Mouse (Mus musculus) layer of hippocampus, adult 9-11 months (tissue): Measurements from ENCODE around the gene Tgm2.

Experiments used
- DNase-seq: peaks from one replicate; pipeline ENCODE4 v3.0.0; 2022

The Tgm2 gene

DNA sequence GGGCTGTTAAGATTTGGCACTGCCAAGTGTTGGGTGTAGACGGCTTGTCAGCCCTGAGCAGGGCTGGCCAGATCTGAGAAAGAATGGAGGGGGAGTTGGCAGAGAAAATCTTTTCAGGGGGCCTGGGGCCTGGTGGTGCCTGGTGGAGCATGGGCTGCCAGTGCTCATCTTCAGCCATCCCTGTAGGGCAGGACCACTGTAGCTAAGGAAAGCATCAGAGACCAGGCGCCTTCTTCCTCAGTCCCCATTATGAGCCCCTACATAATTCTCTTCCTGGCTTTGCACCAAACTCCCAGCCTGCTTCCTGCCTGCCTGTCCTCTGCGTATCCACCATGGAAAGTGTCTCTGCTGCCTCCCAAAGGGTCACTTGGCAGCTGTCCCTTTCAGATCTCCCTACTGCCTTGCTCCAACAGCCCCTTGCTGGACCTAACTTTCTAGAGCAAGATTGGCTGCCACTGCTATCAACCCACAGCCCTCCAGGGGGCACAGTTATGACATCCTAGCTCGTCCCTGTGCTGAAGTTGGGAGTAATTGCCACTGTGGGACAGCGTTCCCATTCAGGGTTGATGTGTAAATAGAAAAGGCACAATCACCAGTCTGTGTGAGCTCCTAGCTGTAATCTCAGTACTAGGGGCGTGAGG, 39.2 kb downstream of the Tgm2 start:
- no peak for DNase-seq

DNA sequence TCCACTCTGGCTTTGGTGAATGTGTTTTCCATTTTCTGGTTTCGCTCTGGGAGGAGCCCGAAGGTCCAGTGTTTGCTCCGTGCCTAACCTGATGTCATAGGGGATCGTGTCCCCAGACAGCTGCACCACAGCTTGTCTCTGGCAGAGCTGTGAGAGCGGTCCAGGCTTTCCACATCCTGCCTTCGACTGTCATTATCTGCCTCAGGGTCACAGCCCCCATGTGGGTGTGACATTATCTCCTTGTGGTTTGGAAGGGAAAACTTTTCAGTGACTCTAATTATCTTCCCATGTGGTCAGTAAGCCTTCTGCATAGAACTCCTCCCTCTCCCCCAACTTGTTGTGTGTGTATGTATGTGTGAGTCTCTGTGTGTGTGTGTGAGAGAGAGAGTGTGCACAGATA, 40.6 kb downstream of the Tgm2 start:
- no peak for DNase-seq

DNA sequence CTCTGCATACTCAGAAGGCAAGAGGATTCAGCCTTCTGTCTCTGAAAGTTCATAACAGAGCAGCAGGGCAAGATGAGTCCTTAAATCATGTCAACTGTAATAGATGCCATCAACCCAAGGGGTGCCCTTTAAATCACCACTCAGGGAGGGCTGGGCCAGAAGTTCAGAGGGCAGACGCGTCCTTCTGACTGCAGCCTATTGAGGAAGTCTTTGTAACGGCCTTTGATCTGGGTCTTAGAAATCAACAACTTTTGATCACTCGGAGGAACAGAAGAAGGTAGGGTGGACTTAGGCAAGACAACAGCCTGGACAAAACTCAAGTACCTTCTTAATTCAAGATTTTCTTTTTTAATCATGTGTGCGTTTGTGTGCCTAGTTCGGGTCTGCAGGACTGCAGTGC, 41.3 kb downstream of the Tgm2 start:
- DNase-seq: no peak

DNA sequence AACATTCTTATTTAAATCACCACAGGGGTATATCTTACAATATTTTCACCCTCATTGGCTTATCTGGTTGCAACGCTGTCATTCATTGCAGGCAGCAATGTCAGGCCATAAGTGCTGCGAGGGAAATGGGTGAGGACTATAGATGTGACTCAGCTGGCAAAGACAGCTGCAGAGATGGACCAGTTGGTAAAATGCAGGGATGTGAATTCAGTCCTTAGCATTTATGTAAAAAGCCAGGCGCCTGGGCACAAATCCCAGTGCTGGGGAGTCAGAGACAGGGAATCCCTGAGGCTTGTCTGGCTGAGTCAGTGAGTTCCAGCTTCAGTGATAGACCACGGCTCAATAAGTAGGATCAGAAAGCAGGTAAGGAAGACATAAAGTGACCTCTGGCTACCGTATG, 44.5 kb downstream of the Tgm2 start:
- peak; percentile 27 for DNase-seq

DNA sequence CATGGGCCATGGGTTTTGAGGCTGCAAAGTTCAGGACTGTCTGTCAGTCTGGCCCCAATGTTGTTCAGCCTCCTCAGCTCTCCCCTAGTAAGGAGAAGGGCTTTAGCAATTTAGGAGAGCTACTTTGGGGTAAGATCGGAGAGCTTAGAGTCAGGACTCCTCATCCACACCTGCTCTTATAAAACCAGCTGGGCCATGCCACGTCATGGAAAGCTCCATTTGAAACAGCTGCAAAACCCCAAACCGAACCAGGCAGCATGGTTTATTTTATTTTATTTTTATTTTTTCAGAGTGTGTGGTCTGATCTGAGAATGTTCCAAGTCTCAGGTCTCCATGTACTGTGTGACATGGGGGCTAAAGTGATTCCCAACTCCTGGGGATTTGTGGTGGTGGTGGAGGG, 46.7 kb downstream of the Tgm2 start:
- DNase-seq: no peak

DNA sequence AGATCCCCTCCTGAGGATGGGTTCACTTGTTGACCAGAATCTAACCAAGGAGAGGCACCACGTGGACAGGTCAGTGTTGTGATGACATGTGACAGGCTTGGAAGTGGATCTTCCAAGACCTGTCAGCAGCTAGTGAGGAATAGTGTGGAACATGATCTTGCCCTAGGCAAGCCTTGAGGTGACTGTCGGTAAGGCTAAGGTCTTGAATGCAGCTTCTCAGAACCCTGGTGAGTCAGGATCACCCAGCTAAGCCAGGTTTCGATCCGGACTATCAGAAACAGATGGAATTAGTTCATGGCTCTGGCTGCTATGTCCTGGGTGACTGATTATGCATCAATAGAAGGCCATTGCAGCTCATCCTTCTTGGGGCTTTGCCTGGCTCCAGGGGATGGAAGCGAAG, 47.5 kb downstream of the Tgm2 start:
- DNase-seq: no peak

DNA sequence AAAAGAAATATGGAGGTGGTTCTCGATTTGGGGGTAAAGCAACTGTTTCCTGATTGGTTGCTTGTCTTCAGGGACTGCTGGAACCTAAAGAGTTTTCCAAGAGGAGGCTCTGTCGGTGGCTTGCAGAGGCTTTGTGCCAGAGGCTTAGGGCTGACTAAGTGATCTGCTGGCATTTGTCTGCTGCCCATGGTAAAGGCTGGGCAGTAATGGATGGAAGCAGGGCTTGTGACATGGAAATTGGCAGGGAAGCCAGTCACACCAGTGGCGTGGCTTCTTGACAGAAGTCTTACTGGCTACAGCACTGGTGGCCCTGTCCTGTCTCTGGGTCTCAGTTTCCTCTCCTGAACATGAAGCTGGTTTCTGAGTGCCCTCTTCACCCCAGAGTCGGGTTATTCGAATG, 49.2 kb downstream of the Tgm2 start:
- DNase-seq: no peak

DNA sequence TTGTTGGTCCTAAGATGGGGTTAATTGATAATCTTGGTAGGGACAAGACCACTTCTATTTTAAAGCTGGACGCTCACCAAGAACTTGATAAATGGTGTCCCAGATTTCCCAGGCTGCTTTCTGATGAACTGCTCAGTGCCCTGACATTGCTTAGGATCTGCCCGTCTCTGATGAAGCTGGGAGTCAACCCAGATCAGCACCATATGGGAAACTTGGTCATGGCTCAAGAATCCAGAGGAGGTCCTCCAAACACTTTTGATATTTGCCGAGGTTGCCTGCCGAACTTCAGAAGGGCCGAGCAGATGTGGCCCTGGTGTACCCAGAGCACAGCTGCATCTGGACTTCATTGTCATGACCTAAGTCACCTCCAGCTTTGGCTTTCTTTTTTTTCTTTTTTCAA, 51.4 kb downstream of the Tgm2 start:
- DNase-seq: no peak

DNA sequence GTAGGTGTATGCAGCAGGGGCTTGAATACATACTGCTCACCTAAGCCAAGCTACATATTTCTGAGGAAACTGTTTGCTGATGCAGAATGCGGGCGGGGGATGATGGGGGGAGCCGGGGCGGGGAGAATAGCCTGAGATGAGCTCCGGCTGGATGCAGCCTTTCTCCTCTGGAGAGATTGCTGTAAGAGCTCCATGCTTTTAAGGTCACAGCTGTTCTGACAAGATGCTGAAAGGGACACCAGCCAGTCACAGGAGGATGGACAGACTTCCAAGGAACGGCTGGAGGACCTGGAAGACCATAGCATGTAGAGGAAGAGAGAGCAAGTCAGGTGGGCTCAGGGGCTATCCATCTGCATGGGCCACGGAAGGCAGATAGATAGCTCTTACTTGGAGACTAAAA, 51.9 kb downstream of the Tgm2 start:
- no peak for DNase-seq

DNA sequence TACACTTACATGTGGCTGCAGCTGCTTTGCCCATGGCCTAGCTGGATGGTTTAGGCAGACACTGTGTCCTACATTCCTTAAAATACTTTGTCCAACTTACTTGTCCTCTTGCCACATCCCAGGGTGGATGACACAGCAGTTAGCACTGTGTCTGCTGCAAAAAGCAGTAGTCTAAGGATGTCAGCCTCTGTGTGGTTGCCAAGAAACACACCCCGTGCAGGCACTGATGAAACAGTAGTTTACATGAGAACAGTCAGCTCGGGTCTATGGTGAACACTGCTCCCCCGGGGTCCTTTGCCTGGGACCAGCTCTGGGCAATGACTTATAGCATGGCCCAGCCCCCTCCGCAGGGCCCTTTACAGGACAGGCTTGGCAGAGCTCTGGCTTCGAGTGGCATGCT, 52.9 kb downstream of the Tgm2 start:
- no peak for DNase-seq

DNA sequence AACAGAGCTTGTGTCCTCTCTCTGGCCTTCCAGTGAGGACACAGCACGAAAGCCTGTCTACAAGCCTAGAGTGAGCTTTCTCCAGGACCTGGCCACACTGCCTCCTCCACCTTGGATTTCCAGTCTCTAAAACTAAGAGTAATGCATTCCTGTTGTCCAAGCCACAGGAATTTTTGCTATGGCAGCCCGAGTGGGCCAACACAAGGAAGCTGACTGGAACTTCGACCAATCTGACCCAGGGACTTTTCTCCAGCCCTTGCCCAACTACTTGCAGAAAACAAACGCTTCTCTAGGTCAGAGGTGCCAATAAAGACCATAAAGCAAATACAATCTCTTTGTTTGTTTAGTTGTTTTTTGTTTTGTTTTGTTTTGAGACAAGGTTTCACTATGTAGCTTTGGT, 56.1 kb downstream of the Tgm2 start:
- no peak for DNase-seq

DNA sequence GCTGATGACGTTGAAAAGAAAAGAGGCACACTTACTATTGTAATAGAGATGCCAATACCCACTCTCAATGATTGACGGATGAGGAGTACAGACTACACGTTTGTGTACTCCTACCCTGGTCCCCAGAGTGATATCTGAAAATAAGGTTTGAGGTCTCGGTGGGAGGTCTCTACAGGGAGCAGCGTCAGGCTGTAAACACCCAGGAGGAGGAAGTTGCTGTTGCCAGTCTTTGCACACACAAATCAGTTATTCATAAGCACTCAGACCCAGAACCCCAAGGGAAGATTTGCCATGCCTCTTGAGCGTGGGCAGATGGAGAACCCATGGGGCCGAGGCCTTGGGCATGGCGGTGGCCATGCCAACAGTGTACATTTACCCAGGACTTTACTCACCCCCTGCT, 61.8 kb downstream of the Tgm2 start:
- no peak for DNase-seq

DNA sequence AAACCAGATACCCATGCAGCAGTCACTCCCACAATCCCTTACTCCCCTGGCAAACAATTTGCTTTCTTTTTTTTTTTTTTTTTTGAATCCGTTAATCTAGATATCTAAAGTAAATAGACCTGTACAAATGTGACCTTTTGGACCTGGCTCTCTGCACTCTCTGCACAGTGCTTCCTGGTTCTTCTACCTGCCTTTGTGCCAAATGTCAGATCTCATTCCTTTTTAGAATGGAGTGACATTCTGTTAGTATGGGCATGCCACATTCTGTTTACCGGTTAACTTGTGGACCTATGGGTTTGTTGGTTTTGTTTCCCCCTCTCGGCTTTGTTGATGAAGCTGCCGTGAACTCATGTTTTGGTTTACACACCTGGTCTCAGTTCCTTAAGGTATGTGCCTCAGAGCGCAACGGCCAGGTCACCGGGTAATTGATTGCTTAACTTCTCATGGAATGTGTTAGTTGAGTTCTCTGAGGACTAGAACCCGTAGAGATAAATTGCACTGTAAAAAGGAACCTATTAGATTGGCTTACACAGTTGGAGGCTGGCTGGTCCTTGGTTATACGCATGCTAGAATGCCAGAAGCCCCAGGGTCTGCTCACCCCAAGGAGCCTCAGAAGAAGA, 65.5 kb downstream of the Tgm2 start:
- no peak for DNase-seq

DNA sequence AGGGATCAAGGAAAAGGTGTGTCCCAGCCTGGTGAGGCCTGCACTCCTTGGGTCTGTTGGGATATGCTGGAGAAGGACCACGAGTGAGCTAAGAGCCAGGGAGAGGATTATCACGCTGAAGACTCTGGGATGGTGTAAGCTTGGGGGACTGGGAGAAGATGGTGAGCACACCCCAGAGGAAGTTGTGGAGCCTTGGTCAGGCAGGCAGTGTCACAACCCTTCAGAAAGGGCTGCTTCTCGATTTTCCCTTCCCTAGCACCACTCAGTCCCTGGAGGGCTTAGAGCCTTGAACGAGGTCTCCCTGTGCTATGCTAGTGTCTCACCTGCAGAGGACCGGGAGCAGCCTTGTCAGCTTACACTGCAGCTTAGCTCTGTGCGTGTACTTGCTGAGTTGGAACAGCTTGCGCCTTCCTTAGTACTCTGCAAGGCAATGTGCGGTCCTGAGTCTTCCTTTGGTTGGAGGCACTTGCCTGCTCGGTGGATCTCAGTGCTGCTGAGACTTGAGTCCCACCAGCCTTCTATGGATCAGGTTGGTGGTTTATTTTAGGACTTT, 66.3 kb downstream of the Tgm2 start:
- no peak for DNase-seq

DNA sequence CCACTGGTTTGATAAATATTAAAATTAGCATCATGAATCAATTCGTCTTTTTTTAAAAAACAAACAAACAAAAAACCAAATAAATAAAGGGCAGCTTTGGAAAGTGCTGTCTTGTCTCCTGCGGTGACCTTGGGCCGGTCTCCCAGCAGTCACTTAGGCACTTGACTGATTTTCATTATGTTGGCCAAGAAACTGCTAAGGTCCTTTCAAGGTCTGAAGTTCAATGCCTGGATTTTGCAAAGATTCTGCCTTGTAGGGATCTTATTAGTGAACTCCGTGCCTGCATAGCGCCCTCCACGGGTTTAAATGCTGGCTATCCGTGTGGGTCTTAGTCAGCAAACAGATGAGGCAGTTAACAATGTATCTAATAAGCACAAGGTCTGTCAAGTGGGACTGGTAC, 67.3 kb downstream of the Tgm2 start:
- DNase-seq: no peak

DNA sequence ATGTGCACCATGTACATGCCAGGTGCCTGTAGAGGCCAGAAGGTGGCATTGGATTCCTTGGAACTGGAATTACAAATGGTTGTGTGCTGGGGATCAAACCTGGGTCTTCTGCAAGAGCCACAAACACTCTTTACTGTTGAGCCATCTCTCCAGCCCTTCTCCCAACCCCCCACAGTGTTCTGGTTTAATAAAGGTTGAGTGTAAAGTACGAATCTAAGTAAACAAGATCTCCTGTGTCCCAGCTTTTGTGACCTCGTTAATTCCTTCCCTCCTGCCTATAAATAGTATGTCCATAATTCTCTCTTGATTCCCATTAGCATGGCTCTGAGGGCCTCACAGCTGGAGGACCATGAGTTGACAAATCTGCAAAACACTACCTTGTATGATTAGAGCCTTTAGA, 68.3 kb downstream of the Tgm2 start:
- DNase-seq: no peak

DNA sequence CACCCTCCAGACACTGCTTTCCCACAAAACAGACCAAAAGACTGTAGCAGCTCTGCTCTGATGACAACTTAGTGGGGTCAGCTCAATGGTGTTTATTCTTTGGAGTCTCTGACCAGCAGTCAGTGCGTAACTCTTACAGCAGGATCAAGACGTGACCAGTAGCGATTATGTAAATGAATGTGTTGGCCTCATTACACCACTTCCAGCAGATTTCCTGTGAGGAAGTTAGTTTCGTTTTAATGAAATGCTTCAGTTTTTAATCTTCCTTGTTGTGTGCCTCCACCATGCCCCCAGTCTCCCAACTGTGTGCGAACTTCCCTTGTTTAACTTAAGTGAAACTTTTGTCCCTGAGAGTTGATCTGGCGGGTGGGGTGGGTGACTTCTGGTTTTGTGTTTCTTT, 69.5 kb downstream of the Tgm2 start:
- DNase-seq: no peak

DNA sequence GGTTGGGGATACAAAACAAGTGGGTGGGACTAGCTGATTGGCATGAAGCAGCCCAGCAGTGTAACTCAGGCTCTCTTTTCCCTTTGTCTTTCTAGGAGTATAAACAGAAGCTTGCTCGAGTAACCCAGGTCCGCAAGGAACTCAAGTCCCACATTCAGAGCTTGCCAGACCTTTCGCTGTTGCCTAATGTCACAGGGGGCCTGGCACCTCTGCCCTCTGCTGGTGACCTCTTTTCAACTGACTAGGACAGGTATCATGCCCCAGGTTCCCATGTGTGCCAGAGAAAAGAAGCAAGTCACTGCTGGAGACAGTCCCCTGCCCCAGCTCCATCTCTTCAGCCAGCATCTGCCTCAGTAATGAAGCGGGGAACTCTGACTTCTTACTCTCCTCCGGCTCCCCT, 71.4 kb downstream of the Tgm2 start:
- DNase-seq: no peak

DNA sequence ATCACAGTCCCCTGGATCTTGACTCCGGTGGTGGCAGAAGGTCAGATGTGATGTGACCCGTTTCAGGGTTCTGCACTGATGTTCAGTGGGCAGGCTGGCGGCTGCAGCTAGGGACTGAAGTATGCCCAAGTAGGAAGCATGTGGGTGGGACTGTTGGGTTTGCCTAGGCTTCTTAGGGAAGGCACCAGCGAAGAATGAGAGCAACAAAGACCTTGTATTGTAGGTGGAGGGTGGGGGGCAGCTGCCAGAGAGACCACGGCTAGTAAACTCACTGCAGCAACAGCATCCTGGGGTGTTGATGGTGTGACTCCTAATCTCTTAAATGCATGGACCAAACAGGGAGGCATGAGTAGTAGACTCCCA, 74.6 kb downstream of the Tgm2 start:
- DNase-seq: no peak

DNA sequence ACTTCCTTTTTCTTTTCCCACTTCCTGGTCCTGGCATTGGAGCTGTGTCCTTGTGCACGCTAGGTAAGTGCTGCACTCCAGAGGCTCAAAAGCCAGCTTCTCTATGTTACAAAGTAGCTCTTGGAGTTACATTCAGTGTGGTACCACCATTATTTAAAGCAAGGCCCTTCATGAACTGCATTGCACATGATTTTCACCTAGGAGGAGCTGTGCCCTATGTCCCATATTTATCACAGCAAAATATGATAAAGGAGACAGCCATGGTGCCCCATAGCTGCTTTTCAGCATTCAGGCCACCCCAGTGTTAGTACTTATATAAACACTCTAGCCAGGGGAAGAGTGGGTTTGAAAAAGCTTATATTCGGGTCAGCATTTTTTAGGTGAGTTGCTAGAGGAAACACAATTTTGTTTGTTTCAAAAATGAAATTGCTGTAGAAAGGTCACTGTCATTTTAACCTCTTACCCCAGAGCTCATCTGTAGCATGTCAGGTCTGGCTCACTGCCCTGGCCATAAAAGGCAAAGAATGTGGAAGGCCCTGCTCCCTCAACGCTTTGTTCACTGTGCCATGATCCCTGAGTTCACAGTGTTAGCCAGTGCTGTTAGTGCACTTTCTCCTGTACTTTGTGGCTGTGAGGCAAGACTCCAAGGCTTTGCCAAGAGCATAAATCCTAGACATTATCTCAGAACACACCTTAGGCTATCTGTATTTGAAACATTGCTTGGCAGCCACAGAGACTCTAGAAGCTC, 75.2 kb downstream of the Tgm2 start:
- no peak for DNase-seq

DNA sequence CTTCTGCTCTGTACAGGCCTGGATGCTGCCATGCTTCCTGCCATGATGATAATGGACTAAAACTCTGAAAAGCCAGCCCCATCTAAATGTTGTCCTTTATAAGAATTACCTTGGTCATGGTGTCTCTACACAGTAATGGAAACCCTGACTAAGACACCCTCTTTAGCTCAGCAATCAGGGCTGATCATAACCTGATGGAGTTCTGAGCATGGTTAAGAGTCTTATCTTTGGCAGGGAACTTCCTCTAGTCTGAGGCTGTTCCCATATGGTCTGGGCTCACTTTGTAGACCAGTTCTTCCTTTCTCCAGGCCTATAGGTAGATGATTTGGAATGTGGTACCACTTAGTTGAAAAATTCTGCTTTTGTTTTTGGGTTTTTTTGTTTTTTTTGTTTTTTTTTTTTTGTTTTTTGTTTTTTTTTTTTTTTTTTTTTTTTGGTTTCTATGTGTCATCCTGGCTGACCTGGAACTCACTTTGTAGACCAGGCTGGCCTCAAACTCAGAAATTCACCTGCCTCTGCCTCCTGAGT, 77.7 kb downstream of the Tgm2 start:
- DNase-seq: no peak

DNA sequence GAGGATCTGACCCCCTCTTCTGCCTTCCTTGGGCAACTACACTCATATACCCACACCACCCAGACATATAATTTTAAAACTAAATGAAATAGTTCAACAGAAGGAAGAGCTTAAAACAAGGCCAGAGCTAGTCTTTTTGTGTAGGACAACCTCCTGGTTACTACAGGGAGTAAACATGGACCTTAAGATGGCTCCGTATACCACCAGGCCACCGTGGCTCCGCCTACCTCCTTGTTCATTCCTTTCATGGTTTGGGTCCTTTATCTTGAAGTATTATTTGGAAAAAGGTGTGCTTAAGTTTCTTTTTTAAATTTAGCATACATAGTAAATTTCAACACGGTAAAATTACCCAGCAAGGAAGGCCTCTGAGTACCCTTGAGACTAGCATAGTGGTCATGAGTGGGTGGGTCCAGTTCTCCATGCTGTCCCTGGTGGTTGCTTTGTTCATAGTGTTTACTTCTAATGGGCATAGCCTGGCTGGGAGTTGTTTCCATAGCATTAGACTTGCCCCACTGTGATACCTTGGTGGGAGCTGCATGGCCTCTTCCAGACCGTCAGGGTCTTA, 78.9 kb downstream of the Tgm2 start:
- no peak for DNase-seq

DNA sequence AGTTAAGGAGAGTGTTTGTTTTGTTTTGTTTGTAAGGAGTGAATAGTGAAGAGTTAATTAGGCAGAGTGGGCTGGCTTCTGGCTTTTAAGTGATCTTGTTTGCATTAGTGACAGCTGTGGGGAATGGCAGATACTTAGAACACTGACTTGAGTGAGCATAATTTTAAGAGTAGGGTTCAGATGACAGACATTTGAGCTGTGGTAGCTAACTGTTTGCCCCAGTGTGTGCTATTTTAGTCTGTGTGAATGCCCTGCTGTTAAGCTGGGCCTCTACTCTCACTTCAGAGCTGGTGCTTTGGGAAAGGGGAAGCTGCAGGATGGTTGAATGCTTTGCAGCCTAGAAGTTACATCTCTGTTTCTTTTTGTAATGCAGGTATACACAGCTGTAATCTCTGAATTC, 79.8 kb downstream of the Tgm2 start:
- no peak for DNase-seq
